Mouse (Mus musculus) liver, embryonic 11.5 days (tissue): ENCODE data around the gene Olfr718-ps1. TPM values are rescaled to one million over a fixed set of nuclear protein-coding genes. Genes with fewer than 3 reads are reported as not detected.
A peak's percentile ranks its signal among the peaks of the same experiment; 100 is the strongest.

Source experiments
- ATAC-seq: fragments of 200-750 bp; cut with Nextera tagmentation; replicated peaks from 2 replicates; pipeline ENCODE4 v1.8.0; 2017; ENCODE audit warnings: moderate number of reproducible peaks, mild to moderate bottlenecking, moderate TSS enrichment, moderate library complexity; ENCODE audit not compliant: low FRiP score
- DNase-seq: peaks from one replicate; pipeline ENCODE4 v3.0.0-alpha.2; 2017; ENCODE audit warnings: low spot score
- H3K27ac ChIP-seq: fragments of 300-500 bp; sonication (generic); 2 replicates; pipeline ENCODE4 v1.5.1; 2014; ENCODE audit warnings: mild to moderate bottlenecking, low read depth, low read length, control low read depth
- H3K27me3 ChIP-seq: fragments of 300-500 bp; sonication (generic); replicated peaks from 2 replicates; pipeline ENCODE4 v1.6.1; 2014; ENCODE audit warnings: low read length, mixed read lengths; ENCODE audit not compliant: control insufficient read depth, insufficient read depth
- H3K36me3 ChIP-seq: fragments of 300-500 bp; sonication (generic); 2 replicates; pipeline ENCODE4 v1.6.1; 2014; ENCODE audit warnings: mild to moderate bottlenecking, low read length, moderate library complexity, mixed read lengths; ENCODE audit not compliant: control insufficient read depth, insufficient read depth
- H3K4me1 ChIP-seq: fragments of 300-500 bp; sonication (generic); replicated peaks from 2 replicates; pipeline ENCODE4 v1.6.1; 2014; ENCODE audit warnings: low read length, mixed read lengths; ENCODE audit not compliant: control insufficient read depth, insufficient read depth
- H3K4me2 ChIP-seq: fragments of 300-500 bp; sonication (generic); 2 replicates; pipeline ENCODE4 v1.6.1; 2014; ENCODE audit warnings: mild to moderate bottlenecking, control low read depth, moderate library complexity
- H3K4me3 ChIP-seq: fragments of 300-500 bp; sonication (generic); 2 replicates; pipeline ENCODE4 v1.5.1; 2014; ENCODE audit warnings: low read depth, low read length, control low read depth
- H3K9ac ChIP-seq: fragments of 300-500 bp; sonication (generic); 2 replicates; pipeline ENCODE4 v1.6.1; 2014; ENCODE audit warnings: low read depth, low read length, control low read depth
- H3K9me3 ChIP-seq: fragments of 300-500 bp; sonication (generic); 2 replicates; pipeline ENCODE4 v1.6.1; 2016; ENCODE audit warnings: low read length, inconsistent platforms, mixed read lengths; ENCODE audit not compliant: control insufficient read depth
- WGBS: fragments of 180-500 bp; shearing (Covaris S2); extraction: QIAGEN DNeasy Blood & Tissue Kit; methylation state at CpG from one replicate; pipeline ENCODE4 v1.1.7; 2014; 5-methylcytosine and 5-hydroxymethylcytosine counted together
- polyA plus RNA-seq: library from polyadenylated mRNA; unstranded; fragments of >200 nt; fragmentation: Nextera tagmentation; extraction: Ambion mirVana; gene quantifications from 2 replicates; pipeline ENCODE4 v1.2.1, GENCODE M21; 2014

Gene Olfr718-ps1
- polyA plus RNA-seq, 1 experiment from 2014 or later, result not detected

DNA sequence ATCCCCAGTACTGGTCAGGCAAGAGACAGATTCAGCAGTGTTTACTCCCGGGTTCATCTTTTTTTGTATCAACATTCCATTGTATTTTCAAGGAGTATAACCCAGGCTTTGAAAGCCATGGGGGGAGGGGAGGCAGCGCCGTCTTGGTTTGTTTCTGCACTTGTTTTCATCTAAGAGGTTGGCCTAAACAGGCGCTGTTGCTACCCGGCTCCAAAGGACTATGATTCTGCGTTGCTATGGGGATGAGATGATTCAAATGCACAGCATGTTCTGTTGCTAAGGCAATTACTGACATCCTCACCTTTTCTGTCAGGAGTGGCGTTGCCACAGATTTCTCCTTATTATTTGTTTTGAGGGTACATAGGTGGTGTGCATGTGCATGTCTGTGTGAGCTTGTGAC, 21.8 kb downstream of the Olfr718-ps1 start:
- WGBS, result 70% methylated on average over 7 of the region's 7 CpGs
- Histone ChIP-seq H3K9me3 (peaks cover 5% of the 10 kb centered on the region; the same call in 1 of the 2 replicates), H3K27ac (no peak overlapping the region), H3K27me3 (peaks cover 14% of the 10 kb centered on the region), H3K4me1 (no peaks in the 10 kb centered on the region), H3K9ac (no peak overlapping the region), H3K4me2 (no peak overlapping the region), H3K4me3 (no peak overlapping the region), H3K36me3 (no peaks in the 10 kb centered on the region)
- DNase-seq (no peak), ATAC-seq (no peak)

DNA sequence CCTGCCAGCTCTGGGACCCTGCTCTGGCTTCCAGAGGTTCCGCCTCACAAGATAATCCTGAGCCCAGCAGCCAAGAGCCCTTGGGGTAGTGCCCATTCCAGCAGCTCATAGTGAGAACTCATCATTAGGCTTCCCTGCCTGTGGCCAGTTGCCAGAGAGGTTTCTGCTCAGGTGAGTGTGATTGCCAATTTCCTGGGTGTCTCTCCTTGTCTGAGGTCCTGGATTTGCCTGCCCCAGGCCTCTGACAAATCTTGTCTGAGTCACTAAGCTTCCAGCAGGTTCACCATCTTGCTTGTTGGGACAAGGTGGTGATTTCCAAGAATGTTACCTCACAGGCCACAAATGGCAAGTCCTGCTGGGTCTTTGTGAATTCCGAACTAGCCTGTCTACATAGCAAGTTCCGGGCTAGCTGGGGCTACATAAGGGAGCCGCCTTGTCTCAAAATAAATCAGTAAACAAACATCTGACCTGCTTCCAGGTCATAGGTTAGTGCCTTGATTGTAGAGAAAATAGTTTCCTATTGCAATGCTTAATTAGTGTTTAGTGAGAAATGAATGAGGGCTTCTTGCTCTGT, 22.5 kb downstream of the Olfr718-ps1 start:
- H3K27me3 ChIP-seq, result peaks cover 14% of the 10 kb centered on the region
- no peak for DNase-seq
- H3K4me1 ChIP-seq, result no peaks in the 10 kb centered on the region
- H3K4me3 ChIP-seq, result no peak overlapping the region
- H3K27ac ChIP-seq, result no peak overlapping the region
- H3K36me3 ChIP-seq, result no peaks in the 10 kb centered on the region
- no peak overlapping the region for H3K9ac ChIP-seq
- H3K9me3 ChIP-seq, result 0 out of 2 replicates have a peak, but pooled peaks cover 2% of the 10 kb centered on the region
- no peak overlapping the region for H3K4me2 ChIP-seq
- no peak for ATAC-seq
- 82% methylated on average over 4 of the region's 4 CpGs for WGBS

DNA sequence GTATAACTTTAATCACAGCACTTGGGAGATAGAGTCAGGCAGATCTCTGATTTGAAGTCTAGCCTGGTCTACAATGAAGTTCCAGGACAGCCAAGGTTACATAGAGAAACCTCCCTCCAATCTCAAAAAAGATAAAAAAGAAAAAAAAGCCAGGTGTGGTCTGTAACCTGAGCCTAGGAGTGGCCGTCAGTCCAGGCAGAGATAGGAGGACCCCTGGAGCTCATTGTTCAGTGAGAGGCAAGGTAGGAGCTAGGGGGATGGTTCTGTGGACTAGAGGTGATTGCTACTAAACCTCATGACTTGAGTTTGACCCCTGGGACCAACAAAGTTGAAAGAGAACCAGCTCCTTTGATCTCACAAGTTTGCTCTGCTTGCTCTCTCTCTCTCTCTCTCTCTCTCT, 24.7 kb downstream of the Olfr718-ps1 start:
- H3K4me2 ChIP-seq, result no peak overlapping the region
- DNase-seq, result no peak
- H3K4me1 ChIP-seq, result no peaks in the 10 kb centered on the region
- no peaks in the 10 kb centered on the region for H3K36me3 ChIP-seq
- peaks cover 6% of the 10 kb centered on the region for H3K27me3 ChIP-seq
- H3K9ac ChIP-seq, result no peak overlapping the region
- 29% methylated on average over 1 of the region's 1 CpGs for WGBS
- no peak for ATAC-seq
- no peaks in the 10 kb centered on the region for H3K9me3 ChIP-seq
- H3K4me3 ChIP-seq, result no peak overlapping the region
- H3K27ac ChIP-seq, result no peak overlapping the region

DNA sequence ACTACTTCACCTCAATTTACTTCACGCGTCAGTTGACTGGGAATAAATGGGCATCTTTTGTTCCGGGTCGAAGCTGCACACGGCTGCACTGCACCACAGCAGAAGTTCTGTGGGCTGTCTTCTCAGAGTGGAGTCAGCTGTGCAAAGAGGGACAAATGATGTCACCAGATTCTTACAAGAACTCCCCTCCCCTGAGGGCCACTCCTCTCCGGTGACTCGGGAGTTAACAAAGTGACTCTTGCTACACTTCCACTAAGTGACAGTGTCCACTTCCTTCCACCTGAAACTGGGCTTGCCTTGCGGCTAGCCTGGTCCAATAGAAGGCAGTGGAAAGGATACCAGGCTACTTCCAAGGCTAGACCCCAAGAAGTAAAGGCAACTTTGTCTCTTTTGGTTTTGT, 25.3 kb downstream of the Olfr718-ps1 start:
- WGBS, result 78% methylated on average over 8 of the region's 8 CpGs
- H3K36me3 ChIP-seq, result no peaks in the 10 kb centered on the region
- H3K9ac ChIP-seq, result no peak overlapping the region
- no peak overlapping the region for H3K4me2 ChIP-seq
- ATAC-seq (no peak), DNase-seq (no peak)
- 0 out of 2 replicates have a peak, but pooled peaks cover 2% of the 10 kb centered on the region for H3K9me3 ChIP-seq
- no peak overlapping the region for H3K4me3 ChIP-seq
- H3K27ac ChIP-seq, result no peak overlapping the region
- H3K4me1 ChIP-seq, result no peaks in the 10 kb centered on the region
- peaks cover 6% of the 10 kb centered on the region for H3K27me3 ChIP-seq

DNA sequence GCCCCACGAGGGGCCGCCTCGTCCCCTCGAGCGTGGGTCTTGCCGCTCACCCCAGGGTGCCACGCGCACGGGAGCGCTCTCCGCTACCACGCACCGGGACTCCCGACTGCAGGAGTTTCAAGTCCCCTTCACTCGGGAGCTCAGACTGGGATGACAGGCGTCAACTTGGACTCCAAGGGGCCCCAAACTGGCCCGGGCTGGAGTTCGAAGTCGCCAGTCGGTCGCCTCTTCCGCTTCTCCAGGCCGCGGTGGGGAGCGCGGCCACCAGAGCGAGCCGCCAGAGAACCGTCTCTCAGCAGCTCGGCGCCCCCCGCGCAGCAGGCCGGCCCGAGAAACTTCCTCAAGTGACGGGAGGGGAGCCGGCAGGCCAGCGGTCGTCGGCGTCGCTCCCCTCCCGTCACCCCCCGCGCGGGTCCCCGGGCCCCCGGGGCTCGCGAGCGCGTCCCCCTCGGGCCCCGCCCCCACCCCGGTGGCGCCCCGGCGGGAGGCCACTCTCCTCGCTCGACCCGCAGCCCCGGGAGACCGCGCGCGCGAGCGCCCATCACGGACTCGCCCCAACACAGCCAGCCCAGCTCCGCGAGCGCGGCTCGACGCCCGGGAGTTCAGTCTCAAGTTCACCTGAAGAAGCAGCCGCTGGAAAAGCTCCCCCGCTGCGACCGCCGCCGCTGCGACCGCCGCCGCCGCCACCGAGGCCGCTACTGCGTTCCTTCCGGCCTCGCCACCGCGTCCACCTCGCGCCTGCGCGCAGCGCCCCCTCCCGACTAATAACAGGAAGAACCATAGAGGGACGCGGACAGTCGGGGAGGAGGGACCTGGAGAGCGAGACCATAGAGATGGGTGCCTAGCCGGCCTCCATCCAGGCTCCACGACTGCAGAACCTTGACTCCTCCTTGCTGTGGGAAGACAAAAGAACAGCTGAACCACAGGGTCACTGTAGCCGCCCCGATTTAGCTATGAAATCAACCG, 34.8 kb downstream of the Olfr718-ps1 start, which contains the start of gene Rnf216:
Gene Rnf216 (minus strand): TSS at position 714 of the 966 bp plus-strand sequence.
- WGBS, result under 1% methylated on average over 105 of the region's 110 CpGs
- Histone ChIP-seq H3K36me3 (no peaks in the 10 kb centered on the region), H3K9ac (peak within 1 kb of the TSS; percentile 87), H3K4me2 (peak within 1 kb of the TSS; percentile 79), H3K27ac (peak within 1 kb of the TSS; percentile 81), H3K4me3 (peak within 1 kb of the TSS; percentile 76), H3K9me3 (0 out of 2 replicates have a peak, but pooled peaks cover 1% of the 10 kb centered on the region), H3K27me3 (no peaks in the 10 kb centered on the region), H3K4me1 (peaks cover 38% of the 10 kb centered on the region)
- ATAC-seq (peak; percentile 93), DNase-seq (peak; percentile 92)

DNA sequence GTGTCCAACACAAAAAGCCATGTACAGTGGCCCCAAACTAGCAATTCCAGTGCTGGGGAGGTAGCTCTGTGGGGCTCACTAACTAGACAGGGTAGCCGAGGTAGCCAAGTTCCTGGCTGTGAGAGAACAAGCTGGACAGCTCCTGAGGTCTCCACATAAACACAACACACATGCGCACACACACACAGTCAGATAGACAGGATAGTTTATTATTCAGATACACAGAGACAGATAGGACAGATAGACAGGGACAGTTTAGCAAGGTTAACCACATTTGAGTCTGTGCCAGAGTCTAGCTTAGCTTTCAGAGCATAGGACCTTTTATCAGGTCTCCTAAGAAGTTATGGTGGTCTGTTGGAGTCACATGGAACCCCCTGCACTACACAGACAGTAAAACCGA, 40.5 kb downstream of the Olfr718-ps1 start:
- Histone ChIP-seq H3K4me2 (no peak overlapping the region), H3K4me3 (no peak overlapping the region), H3K9ac (no peak overlapping the region), H3K27ac (no peak overlapping the region), H3K36me3 (no peaks in the 10 kb centered on the region), H3K4me1 (peaks cover 45% of the 10 kb centered on the region), H3K27me3 (no peaks in the 10 kb centered on the region), H3K9me3 (no peaks in the 10 kb centered on the region)
- ATAC-seq (no peak), DNase-seq (no peak)
- 85% methylated on average over 3 of the region's 3 CpGs for WGBS

DNA sequence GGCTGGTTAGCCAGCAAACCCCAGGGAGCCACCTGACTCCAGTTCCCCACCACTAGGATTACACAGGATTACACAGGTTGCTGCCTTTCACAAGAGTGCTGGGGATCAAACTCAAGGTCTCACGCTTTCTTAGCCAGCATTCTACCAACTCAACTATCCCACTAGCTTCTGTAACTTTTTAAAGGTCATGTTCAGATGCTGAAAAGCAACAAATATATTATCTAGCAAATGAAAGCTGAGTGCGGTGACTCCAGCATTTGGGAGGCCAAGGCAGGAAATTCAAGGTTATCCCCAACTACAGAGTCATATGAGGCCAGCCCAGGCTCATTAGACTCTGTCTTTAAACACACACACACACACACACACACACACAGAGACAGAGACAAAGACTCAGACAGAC, 44.1 kb downstream of the Olfr718-ps1 start:
- DNase-seq (no peak), ATAC-seq (no peak)
- H3K4me2 ChIP-seq, result no peak overlapping the region
- H3K4me3 ChIP-seq, result no peak overlapping the region
- WGBS, result 91% methylated on average over 2 of the region's 2 CpGs
- no peaks in the 10 kb centered on the region for H3K9me3 ChIP-seq
- no peak overlapping the region for H3K27ac ChIP-seq
- no peaks in the 10 kb centered on the region for H3K36me3 ChIP-seq
- peaks cover 20% of the 10 kb centered on the region for H3K4me1 ChIP-seq
- H3K27me3 ChIP-seq, result no peaks in the 10 kb centered on the region
- no peak overlapping the region for H3K9ac ChIP-seq

DNA sequence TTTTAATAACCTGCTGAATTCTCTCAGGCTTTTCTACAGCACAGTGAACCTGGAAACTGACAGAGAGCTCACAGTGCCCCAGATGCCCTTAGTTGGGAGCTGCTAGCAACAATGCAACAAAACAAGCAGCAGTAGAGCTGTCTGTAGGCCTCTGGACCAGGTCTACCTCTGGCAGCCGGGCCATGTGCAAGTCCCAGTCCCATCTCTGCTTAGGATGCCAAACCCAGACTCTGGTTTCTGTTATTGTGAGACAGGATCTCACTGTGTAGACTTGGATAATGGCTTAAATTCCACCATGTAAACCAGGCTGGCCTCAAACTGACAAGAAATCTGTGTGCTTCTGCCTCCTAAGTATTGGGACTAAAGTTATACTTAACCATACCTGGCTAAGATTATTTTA, 45.8 kb downstream of the Olfr718-ps1 start:
- H3K4me3 ChIP-seq, result no peak overlapping the region
- no peak overlapping the region for H3K27ac ChIP-seq
- peak overlapping the region; percentile 4; the same call in 1 of the 2 replicates for H3K4me2 ChIP-seq
- ATAC-seq (no peak), DNase-seq (no peak)
- WGBS, result 94% methylated on average over 1 of the region's 1 CpGs
- H3K4me1 ChIP-seq, result peaks cover 11% of the 10 kb centered on the region
- no peaks in the 10 kb centered on the region for H3K36me3 ChIP-seq
- H3K9me3 ChIP-seq, result no peaks in the 10 kb centered on the region
- no peaks in the 10 kb centered on the region for H3K27me3 ChIP-seq
- no peak overlapping the region for H3K9ac ChIP-seq
